Mouse (Mus musculus) regulatory T cell (primary cell): ENCODE measurements around the gene Slc8a2.

Experiments used
- in situ Hi-C: fragments of 300-600 bp; cut with MboI, MseI; formaldehyde crosslinking; loops from one replicate; pipeline ENCODE4 v1.15.1; 2025; ENCODE audit warnings: high pct_unique_total_duplicates

The Slc8a2 gene

DNA sequence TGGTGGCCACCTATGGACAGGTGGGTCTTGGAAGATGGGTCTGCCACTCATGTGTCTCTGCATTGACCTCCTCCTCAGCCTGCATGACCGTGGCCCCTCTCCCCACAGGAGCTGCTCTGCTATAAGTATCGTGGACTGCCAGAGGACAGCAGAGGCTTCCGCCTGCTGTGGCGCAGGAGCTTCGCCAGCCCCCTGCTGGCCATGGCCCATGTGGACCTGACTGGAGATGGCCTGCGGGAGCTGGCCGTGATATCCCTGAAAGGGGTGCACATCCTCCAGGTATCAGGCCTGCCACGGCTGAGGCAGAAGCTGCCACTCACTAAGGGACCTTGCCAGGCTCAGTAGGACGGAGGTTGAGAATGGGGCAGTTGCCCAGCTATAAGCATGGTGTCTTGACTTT is 3.8 kb upstream of the Slc8a2 start:
- in situ Hi-C loops, result no loop called here

DNA sequence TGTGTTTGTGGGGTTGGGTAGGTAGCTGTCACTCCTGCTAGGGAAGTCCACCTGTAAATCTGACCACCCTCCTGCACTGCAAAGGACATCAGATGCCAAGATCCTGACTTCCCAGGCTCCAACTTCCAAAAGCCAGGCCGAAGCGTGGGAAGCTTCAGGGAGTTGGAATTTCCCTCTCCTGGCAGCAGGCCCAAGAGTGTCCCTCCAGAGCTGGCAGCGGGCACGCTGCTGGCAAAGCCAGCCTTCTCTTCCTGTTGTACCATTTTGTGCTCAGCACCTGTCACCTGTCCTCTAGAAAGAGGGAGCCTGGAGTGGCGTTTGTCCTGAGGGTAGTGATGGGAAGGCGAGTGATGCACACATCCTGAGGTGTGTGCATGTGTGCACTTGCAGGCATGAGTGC is 1.3 kb upstream of the Slc8a2 start:
- in situ Hi-C loops, result no loop called here

DNA sequence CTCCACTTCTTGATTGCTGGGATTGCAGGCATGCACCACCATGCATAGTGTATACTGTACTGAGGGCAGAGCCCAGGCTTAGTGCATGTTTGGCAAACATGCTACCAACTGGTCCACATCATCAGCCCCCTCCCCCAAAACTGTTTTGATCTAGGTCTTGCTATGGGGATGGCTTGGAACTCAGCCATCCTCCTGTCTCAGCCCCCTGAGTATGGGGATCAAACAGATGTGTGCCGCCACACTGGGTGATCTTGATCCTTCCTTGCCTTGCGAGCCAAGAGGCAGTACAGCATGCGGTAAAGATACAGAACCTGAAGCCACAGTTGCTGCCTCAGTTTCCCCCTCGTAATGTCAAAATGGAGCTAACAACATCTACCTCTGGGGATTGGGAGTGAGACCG is 727 bp upstream of the Slc8a2 start:
- in situ Hi-C loops, result no loop called here

DNA sequence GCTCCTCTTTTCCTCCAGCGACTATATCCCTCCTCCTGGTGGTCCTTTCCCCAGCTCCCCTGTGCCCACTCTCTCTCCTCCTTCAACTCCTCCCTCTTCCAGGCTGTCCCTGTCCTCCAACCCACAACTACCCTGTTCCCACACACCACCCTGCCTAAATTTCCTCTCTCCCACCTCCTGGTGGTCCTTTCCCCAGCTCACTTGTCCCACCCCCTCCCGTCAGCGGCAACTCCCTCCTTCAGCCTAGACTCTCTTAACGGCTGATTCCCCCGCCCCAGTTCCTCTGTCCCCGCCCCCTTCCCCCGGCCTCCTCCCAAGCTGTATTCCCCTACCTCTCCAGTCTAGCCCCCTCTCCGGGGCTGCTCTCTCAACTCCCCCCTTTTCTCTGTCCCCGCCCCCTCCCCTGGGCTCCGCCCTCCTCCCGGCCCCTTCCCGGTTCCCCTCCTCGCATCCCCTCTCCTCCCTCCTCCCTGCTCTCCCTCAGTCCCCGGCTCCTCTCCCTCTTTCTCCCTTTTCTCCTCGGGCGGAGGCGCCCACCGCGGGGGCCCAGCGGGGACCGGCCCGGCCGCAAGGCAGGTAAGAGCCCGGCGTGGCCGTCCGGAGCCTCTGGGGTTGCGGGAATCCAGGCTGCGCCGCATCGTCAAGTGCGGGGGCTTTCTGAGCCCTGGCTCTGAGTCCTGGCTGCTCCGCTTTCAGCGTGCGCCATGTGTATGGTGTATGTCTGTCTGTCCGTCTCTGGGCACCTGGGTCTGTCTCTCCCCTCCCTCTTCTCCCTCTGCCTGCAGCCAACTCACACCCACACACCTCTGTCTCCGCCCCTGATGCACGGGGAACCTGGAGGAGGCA is 443 bp downstream of the Slc8a2 start:
- in situ Hi-C loops, result no loop called here

DNA sequence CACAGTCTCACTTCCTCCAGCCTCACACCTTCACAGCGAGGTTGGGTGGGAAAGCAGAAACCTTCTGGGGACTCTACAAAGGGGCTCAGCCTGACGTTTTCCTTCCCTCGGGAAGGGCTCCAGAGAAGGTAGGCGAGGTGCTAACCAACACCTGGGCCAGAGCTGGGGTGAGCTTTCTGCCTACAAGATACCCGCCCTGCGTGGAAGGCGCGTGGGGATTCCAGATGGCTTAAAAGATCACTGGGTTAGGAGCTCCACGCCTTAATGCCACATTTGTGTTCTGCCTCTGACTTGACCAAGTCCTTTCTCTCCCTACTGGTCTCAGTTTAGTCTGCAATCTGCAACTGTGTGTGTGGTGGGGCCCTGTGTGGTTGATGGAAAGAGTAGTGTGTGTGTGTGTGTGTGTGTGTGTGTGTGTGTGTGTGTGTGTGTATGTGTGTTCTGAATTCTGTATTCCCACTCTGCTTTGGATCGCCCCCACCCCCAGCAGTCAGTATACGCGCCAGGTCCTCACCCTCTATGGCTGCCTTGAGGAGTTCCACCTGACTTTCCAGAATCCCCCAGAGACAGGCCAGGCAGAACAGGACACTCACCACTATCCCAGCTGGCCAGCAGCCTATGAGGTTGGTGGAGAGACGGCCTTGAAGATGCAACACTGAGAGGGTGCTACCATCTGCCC is 1.5 kb downstream of the Slc8a2 start:
- in situ Hi-C loops, result no loop called here

DNA sequence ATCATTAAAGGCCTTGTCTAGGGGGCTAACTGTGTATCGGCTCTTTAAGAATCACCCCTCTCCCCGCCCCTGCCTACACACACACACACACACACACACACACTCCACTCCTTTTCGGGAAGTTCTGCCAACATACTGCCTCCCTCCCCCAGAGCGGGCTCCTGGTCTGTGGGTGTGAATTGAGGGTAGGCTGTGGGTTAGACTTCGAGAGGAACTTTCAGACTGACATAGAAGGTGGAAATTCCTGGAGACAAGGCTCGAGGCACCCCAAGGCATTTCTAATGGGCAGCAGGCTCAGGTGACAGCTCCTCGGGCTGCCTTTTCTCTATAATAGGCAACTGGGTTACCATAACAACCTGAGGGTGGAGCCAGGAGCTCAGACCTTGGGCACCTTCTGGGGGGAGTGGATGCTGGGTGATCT is 2.5 kb downstream of the Slc8a2 start:
- in situ Hi-C loops, result no loop called here

DNA sequence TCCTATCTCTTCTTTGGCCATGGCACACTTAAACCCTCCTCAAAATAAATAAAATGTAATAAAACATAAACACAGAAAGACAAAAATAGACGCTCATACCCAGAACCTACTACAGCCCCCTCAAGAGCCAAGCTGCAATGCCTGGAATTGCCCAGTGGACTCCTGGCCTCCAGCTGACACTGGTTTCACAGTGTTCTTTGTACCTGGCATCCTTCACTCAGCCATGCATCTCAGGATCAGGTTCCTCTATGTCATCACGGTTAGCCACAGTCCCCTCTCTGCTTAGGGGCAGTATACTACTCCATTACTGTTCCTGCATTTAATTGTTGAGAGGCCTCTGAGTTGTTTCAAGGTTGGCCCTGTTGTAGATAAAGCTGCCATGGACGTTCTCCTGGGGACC is 3.3 kb downstream of the Slc8a2 start:
- in situ Hi-C loops, result no loop called here

DNA sequence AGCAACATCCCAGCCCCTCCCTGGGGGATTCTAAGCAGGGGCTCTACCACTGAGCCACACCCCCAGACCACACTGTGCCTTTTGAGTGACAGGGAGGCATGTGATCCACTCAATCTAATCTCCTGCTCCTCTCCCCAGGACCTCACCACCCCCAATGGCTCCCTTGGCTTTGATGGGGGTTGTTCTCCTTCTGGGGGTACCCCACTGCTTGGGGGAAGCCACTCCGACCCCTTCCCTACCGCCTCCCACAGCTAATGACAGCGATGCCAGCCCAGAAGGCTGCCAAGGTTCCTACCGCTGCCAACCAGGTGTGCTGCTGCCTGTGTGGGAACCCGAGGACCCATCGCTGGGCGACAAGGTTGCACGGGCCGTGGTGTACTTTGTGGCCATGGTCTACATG is 4.1 kb downstream of the Slc8a2 start:
- in situ Hi-C loops, result no loop called here

DNA sequence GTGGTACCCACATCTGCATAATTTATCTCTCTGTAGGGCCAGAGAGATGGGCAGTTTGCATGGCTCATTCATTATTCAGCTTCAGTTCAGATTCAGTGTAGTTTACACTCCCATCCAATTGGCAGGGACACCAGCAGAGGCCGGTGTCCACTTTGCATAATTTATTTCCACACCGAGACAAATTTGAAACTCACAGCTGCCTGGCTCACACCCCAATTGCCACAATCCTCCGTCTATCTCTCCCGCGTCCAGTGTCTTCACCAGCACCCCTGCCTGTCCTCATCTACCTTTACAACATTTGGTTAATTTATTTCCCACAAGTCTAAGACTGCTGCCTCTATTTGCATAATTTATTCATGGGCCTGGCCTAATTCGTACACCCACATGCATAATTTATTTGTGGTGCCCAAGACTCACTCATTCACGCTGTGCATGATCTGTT is 5.3 kb downstream of the Slc8a2 start:
- in situ Hi-C loops, result no loop called here

DNA sequence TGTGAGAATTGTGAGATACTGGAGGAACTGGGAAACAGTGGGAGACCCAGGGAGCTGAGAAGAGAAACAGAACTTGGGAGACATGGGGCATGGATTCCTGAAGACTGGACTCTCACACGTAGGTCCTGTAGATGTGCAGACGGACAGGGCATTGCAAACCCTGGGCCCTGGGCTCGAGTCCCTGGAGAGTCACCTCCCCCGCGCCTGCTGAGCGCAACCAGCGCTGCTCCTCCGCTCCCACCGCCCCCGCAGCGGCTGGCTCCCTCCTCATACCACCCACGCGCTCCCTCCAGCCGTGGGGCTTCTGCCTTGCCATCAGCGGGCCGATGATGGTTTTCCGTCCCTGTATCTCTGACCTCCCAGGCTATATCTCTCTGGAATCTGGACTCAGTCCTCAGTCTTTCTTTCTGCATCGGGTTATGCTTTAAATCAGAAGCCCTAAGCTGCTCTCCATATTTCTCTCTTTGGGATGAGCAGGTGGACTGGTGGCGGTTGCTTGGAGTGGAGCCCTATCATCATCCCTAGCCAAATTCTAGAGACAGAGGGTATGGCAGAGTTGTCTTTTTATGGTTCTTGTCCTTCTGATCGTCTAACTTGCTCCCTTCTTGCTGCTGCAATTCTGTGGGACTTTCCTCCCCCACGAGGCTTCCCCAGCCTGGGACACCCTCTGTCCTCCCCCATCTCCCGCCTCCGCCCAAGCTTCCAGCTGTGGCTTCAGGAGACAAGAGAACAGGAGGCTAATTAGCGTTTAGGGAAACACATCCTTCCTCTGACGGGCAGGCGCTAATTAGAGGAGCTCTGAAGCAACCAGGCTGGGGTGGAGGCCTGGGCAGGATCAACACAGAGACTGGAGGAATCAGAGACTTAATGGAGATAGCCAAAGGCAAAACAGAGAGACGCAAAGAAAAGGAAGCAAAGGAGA is 17.1 kb downstream of the Slc8a2 start:
- in situ Hi-C loops, result no loop called here

DNA sequence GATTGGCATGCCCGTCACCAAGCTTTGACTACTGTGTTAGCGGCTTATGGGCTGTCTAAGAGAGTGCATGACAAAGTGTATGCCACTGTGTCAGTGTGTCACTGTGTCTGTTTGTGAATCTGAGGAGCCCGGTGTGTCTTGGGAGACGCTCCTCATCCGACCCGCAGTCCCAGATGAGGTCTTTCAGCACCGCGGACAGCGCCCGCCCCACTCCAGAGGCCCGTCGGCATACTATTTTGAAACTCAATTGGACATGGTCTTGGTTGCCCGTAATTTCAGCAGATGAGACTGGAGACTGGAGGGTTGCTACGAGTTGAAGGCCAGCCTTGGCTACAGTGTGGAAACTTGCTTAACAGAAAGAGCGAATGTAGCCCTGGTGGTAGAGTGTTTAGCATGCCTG is 18.0 kb downstream of the Slc8a2 start:
- in situ Hi-C loops, result no loop called here

DNA sequence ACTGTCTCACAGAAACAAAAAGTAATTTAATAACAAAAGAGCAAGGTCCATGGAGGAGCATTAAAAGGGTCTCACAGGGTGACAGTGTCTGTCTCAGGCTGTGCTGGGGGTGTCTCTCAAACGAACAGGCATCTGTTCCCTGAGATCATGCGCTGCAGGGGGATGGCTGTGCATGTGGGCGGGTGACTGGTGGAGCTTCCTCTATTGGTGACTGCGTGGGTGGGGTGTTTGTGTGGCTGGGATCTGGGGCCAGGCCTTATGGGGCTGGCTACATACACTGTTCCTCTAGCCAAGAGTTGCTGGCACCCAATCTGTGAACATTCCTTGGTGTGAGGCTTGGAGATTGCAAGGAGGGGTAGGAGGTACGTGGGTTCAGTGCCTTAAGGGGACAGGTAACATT is 19.6 kb downstream of the Slc8a2 start:
- in situ Hi-C loops, result no loop called here

DNA sequence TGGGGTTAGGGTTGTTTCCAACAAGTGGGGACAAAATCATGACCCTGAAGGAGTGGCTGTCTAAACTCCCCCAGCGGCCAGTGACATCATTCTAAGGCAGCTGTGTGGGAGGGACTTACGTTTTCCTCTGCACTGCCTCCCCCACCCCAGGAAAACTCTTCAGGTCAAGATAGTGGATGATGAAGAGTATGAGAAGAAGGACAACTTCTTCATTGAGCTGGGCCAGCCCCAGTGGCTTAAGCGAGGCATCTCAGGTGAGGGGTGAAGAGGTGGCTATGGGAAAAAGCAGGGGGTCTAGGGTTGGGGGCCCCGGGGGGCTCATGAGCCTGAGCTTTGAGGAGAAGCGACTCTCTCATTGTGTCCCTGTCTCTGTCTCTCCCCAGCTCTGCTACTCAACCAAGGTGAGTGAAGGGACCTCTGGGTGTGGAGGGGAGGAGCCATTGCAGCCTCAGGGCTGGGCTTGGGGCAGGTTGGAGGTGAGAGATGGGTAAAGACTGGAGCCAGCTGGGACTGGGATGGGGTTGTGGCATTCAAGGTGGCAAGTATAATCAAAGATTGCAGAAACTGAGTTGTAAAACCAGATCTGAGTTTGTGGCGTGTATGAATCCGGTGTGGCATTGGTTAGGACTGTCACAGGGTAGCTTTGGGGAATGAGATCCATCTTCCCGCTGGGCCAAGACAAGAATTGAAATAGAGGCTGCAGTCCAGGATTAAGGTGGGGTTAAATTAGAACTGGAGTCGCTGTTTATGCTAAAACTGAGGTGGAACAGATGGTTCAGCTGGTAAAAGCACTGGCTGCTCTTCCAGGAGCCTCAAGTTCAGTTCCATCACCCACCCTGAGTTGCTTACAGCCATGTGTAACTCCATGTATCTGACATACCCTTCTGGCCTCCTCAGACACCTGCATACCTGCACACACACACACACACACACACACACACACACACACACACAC is 20.8 kb downstream of the Slc8a2 start:
- in situ Hi-C loops, result no loop called here

DNA sequence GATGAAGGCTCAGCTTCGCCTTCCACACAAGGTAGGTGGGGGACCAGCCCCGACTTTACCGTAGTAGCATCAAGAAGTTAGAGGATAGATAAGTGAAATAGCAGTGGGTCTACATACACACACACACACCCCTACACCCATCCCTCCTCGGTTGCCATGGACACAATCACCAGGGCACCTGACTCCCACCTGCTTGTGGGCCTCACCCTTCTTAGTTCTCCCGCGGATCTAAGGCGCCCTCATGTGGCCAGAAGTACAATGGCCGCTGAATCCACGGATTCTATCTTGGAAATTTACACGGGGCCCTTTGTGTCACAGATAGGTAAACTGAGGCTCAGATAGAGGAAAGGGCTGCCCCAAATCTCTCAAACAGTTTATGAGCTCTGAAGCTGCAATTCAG is 23.9 kb downstream of the Slc8a2 start:
- in situ Hi-C loops, result no loop called here

DNA sequence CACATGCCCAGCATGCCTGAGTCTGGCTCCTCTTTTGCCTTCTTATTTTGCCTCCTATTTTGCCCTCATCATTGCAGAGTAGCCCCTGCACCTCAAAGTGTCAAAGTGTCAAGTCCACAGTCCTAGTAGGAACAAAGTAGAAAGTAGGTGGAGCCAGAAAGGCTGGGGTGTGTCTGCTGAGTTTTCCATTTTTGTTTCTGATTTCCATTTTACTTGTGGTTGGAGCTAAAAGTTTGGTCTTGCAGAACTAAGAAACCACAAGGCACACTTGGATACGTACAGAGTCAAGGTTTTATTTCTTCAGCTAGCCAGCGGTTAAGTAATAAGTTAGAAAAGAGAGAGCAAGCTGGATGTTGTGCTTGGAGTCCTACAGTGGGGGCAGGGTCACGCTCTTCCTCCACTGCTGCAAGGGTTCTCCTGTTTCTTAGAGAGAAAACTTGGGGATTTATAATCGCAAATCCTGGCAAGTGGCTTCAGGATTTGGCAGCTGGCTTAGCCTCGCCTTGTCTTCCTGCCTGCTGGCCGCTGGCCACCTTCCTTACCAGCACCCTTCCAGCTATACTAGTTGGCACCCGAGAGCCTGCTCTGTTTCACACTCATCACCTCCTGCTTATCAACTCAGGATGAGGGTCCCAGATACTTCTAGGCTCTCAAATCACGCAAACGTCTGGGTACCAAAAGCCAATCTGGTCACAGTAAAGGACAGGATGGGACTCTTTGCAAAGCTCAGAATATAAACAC is 25.7 kb downstream of the Slc8a2 start:
- in situ Hi-C loops, result no loop called here

DNA sequence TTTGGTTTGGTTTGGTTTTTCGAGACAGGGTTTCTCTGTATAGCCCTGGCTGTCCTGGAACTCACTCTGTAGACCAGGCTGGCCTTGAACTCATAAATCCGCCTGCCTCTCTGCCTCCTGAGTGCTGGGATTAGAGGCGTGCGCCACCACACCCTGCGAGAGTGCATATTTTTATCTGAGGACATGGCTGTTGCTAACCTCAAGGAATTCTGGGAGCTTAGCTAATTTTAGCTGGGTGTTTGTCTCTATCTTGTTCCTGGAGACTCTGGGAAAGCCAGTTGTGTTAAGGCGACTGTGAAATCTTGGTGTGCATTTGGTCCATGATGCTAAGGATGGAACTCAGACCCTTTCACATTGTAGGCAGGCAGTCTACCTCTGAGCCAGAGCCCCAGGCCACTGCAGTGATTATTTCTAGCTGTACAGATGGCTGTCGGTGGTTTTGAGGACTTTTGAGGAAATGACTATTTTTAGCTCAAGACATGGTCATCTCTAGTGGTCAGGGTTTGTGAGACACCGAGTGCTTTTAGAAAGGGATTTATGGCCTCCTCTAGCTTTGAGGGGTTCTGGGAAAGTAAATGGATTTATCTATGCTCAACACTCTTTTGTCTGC is 26.6 kb downstream of the Slc8a2 start:
- in situ Hi-C loops, result no loop called here

DNA sequence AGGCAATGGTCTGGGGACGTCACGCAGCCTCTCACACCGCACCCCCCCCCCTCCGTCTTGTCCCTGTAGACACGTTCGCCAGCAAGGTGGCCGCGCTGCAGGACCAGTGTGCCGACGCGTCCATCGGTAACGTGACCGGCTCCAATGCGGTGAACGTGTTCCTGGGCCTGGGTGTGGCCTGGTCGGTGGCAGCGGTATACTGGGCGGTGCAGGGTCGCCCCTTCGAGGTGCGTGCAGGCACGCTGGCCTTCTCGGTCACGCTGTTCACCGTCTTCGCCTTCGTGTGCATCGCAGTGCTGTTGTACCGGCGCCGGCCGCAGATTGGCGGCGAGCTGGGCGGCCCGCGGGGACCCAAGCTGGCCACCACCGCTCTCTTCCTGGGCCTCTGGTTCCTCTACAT is 29.1 kb downstream of the Slc8a2 start:
- in situ Hi-C loops, result no loop called here

DNA sequence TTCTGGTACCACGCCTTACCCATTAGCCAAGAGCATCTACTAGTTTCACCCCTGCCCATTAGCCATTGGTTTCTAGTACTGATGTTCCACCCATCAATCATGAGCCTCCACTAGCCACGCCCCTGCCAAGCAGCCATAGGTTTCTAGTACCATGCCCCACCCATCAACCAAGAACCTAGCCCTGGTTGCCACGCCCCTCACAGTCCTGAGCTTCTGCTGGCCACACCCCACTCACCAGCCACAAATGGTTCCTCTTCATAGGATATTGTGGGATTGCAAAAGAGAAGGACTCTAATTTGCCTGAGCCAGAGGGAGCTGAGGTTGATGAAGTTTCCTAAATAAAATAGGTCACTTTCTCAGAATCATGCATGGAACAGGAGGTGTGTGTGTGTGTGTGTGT is 31.1 kb downstream of the Slc8a2 start:
- in situ Hi-C loops, result no loop called here

DNA sequence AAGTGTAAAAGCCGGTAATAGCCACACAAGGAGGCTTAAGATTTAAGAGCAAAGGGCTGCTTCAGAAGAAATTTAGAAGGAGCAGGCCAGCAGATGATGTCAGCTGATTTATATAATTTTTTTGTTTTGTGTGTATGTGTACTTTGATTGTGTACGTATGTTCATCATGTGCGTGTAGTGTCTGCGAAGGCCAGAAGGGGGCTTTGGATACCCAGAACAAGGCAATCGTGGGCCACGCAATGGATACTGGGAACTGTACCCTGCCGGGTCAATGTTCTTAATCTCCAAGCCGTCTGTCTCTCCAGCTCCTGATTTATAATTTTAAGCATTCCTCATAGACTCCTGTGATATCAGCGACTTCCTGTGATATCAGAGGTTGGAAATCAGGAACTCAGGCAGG is 31.7 kb downstream of the Slc8a2 start:
- in situ Hi-C loops, result no loop called here

DNA sequence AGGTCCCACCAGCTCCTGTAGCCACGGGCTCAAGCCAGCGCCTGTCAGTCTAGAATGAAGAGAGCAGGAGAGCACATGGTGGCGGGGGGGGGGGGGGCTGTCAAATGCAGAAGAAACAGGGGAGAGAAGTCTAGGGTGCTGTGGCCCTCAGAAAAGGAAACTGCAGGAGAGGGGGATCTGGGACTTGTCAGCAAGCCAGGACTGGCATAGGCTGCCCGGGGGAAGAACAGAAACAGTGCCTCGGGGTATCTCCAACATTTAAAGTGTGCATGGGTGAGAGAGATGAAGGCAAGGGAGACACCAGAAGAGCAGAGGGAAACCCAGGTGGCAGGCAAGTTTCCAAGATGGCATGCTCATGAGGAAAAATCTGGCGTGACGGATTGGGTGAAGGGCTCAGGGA is 32.4 kb downstream of the Slc8a2 start:
- in situ Hi-C loops, result no loop called here
